Mouse (Mus musculus): ENCODE results near the gene Zfp952.
"Not testable (repeated sequence)": the region's sequence is repeated elsewhere in the genome, so short reads cannot be mapped to it uniquely, and the experiment has no call there.

The Zfp952 gene

DNA sequence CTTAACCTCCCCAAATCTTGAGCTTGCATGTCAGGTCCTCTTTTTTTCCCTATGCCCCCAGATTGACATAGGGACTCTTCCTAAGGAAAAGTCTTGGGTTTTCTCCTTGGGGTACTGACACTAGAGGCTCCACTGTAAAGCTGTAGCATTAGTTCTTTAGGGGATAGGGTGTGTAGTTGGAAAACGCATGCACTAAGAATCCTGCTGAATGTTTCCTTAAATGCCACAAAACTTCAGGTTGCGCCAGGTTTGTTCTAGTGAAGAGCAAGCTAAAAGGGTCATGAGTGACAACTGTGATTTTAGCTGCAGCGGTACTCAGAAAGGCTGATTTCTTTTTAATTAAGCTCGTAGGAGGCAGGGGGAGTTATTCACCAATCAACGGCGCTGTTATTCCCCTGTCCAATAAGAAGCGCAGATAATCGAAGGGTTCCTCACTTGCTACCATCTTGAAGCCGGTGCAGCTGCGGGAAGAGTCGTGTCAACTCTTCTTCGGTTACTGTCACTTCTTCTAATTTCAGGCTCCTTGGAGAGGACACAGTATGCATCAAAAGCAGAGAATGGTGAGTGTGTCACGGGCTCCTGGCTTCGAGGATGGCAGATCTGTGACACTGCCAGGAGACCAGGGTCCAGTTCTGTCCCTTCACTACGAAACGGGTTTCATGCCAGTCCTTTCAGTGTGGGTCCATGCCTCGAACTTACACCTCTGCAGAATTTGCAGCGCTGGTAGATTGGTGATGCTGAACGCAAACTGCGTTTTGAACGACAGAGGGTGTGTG, at the start of gene Zfp952:
TSS of gene Zfp952 (plus strand) at position 431 of the 776 bp plus-strand sequence.
- DNase-seq (ENCODE audit: low read depth), result peak; percentile 94

DNA sequence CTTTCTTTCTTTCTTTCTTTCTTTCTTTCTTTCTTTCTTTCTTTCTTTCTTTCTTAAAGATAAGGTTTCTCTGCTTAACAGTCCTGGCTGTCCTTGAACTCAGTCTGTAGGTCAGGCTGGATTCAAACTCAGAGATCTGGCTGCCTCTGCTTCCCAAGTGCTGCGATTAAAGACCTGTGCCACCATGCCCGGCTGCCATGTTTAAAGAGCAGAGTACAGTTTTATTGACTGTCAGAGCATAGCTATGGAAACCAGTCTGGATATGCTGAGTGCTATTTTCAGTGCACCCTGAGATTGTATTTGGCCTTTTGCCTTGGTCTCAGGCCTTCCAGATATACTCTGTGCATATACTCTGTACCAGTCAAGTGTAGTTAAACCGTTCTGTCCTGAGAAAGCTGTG, 49.3 kb upstream of the Zfp952 start:
- DNase-seq (ENCODE audit: low read depth), result no peak

DNA sequence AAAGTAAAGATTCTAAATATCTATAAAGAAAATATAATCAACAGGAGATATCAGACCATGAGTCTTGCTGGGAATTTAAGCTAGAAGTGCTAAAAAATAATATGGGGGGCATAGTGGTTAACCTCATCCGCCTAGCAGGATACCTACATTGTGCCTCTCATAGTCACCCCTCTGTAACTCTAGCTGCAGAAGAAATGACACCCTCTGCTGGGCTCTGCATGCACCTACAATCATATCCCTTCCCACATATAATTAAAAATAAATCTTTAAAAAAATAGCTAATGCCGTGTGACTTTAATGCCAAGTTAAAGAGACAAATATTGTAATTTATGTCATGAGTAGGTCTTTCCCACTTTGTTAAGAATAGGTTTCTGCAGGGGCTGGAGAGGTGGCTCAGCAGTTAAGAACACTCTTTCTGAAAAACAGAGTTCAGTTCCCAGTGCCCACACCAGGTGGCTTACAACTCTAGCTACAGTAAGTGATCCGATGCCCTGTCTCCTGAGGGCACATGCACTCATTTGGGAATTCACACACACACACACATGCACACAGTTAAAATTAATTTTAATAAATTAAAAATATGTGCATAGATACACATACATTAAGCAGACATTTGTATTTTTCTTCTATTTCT, 48.4 kb upstream of the Zfp952 start:
- peak; percentile 21 for DNase-seq (ENCODE audit: low read depth)

DNA sequence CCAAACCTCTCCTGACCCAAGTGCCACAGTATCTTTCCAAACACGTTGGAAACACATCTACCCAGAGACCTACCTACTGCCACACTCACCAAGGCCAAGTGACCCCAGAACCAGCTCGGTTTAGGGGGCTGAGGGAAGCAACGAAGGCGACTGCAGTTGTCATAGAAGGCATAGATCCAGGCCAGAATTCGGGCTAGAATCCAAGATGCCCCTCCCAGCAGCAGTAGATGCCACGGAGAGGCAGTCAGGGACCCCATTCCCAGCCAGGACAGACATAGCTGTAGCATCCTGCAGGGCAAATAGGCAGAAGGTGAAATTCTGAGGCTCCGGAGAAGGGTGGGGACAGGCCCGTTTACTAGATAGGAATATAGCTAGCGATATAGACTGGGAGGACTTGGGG, 46.2 kb upstream of the Zfp952 start:
- DNase-seq (ENCODE audit: low read depth), result peak; percentile 14

DNA sequence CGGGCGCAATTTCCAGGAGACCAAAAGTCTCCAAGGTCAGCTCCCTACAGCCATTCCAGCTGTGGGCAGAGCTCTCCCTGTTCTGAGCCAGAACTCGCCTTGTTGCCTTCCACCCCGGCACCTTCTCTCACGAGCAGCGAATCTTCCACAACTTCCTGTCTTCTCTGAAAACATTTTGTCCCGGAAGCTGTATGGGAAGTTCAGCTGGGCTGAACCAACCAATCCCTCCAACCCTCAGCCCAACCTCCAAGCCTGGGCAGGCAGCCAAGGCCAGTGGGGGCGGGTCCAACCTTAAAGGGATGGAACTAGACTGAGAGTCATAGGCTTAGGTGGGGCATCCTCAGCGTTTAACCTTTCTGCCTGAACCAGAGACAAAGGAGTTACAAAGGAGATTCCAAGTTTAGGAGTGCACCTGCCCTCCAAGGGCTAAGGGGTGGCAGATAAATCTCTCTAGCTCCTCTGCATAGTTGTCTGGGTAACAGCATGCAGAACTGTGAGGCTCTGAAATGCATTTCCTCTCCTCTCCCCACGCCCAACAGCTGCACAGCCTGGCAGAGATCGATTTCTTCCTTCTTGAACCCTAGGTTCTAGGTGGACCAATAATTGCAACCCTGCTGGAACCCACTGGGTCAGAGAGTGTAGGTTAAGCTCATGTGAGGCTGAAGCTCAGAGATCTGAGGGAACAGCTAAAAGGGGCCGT, 45.6 kb upstream of the Zfp952 start, which contains the start of gene Cyp4f13:
TSS of gene Cyp4f13 (minus strand) at position 188 of the 700 bp plus-strand sequence.
- peak; percentile 99 for DNase-seq (ENCODE audit: low read depth)

DNA sequence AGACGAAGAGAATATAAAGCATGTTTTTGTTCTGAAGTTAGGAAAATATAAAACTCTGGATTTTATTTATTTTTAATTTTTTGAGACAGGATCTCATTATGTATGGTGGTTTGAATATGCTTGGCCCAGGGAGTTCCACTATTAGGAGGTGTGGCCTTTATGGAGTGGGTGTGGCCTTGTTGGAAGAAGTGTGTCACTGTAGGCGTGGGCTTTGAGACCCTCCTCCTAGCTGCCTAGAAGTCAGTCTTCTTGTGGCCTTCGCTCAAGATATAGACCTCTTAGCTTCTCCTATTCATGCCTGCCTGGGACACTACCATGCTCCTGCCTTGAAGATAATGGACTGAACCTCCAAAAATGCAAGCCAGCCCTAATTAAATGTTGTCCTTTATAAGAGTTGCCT, 42.8 kb upstream of the Zfp952 start:
- DNase-seq (ENCODE audit: low read depth), result no peak

DNA sequence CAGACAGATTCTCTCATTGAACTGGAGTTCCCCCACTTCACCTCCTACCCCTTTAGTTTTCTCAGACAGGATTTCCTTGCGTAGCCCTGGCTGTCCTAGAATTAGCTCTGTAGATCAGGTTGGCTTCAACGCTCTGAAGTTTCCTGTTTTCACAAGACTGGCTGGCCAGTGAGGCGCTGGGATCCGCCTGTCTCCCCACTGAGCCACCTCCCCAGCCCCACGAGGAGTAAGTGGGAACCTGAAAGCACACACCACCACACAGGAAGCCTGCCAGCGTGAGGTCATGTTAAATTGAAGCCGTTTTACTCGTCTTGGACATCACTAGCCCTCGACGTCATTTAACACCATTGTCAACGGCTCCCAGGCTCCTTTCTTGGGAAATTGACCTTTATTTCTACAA, 41.9 kb upstream of the Zfp952 start:
- no peak for DNase-seq (ENCODE audit: low read depth)

DNA sequence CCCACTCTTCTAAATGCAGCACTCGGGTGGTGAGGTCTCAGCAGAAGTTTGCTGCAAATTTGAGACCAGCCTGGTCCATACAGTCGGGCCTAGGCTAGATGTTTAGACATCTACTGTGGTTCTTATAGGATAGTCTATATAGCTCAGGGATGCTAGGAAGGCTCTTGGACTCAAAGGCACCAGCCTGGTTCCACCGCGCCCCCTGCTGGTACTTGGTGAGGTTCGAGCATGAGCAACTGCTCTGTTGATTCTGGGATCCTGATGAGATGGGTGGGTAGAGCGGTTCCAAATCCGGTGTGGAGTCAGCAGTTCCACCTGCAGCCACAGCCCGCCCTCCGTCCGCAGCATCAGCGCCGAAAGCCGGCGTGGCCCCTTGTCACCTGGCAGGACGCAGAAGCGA, 41.5 kb upstream of the Zfp952 start:
- peak; percentile 87 for DNase-seq (ENCODE audit: low read depth)

DNA sequence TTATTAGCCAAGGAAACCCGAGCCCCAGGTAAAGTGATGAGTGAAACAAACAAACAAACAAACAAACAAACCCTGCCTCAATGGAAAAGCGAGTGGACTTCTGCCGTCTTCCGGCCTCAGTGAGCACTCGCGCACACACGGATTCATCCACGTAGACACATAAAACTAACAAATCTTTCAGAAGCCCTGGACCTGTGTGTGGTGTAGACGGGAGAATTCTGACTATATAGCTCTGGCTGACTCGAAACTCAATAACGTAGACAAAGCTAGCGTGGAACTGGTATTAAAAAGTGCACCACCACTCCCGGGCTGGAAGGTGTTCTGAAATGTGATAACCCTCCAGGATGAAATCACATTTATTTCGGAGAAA, 27.7 kb upstream of the Zfp952 start:
- no peak for DNase-seq (ENCODE audit: low read depth)

DNA sequence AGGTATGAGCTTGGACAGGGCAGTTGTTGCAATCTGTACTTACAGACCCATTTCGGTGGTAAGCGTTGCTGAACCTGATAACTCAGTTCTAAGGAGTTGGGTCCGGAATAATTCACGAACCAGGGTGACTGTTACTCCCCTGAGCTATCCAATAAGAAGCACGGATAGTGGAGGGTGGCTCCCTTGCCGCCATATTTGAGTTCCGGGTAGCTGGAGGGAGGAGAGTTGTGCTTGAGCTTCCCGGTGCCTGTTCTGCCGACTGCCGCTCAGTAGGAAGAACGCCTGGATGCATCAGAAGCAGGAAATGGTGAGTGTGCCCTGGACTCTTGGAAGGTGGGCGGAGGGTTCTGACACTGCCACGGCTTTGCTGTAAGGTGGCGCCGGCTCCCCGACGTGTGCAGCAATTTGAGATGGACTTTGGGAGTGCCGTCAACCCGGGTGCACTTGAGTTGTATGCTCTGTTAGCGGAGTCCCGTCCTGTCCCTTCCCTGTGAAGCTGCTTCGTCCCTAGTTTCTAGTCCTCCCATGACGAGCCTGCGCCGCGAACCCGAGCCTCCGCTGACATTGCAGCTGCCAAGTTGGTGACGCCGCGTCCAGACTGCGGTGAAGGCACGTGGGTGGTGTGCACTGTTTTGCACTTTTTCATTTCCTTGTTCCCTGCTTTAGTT, 27.2 kb upstream of the Zfp952 start, which contains the start of gene Zfp472:
TSS of gene Zfp472 (plus strand) at position 192 of the 668 bp plus-strand sequence.
- DNase-seq (ENCODE audit: low read depth), result peak; percentile 95

DNA sequence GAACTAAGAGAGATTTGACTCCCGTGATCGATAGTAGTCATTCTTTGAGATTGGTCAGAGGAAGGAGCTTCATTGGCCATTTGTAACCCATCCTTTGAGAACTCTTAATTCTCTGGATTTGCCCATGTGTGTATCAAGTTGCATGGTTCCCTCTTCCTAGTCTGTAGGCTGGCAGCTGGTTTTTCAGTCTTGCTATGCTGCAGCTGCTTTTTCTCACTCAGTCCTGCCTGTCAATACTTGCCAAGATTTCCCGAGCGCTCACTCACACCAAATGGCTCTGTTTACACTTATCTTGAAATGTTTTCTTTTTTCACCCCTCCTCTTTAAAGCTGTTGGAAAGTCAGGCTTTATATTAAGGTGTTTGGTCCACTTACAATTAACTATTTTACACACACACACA, 11.6 kb upstream of the Zfp952 start:
- DNase-seq (ENCODE audit: low read depth), result no peak

DNA sequence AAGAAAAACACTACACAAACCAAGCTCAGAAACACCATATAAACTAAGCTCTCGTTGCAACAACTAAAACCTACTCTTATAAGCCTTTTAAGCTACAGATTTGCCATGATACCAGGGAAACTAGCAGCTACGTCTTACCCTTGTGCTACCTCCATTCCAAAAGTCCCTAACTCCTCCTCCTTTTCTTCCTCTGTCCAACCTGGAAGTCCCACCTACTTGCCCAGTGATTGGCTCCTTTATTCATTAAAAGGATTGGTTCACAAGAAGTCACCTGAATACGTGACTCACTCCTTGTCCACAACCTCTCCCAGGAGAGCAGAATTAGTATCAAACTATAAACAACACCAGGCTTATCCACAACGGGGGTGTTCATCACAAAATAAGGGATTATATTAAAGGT, 6.6 kb upstream of the Zfp952 start:
- DNase-seq (ENCODE audit: low read depth), result peak; percentile 13

DNA sequence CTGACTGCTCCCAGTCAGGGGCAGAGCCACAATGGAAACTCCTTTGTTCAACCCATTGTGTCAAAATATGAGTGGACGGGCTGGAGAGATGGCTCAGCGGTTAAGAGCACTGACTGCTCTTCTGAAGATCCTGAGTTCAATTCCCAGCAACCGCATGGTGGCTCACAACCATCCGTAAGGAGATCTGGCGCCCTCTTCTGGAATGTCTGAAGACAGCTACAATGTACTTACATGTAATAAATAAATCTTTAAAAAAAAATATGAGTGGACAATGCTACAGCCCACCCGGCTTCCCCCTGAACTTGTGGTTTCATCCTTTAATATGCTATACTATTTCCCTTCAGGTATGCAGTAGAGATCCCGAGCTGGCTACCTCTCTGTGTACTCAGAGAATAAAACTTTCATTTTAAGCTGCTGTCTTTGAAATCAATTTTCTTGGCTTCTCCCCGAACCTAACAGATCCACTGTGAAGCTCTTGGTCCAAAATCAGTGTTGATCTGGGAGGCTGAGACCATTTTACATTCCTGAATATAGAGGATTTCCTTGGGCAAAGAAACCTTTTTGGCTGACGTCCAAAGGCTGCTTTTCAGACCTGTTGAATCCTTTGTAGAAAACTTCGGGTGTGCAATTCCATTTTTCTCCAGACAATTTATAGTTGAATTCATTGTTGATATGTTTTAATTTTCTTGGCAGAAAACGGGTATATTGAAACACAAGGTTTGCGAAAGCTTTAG, 797 bp upstream of the Zfp952 start:
- DNase-seq (ENCODE audit: low read depth), result peak; percentile 60

DNA sequence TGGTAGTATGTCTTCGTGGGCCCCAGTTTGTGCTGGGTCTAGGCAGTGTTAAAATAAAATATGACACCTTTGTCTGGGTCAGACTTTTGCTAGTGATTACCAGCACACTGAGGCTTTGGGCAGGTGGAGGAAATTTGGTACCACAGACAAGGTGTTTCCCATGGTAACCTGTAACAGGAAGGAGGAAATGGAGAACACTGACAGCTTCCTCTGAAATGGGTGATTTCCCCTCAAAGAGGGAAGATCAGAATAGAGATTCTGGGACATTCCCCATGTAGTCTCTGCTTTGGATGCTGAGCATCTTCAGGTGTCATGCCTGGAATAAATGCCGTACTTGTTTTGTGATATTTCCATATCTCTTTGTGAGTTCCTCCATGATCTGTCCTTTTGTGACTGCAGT, 5.6 kb downstream of the Zfp952 start:
- no peak for DNase-seq (ENCODE audit: low read depth)

DNA sequence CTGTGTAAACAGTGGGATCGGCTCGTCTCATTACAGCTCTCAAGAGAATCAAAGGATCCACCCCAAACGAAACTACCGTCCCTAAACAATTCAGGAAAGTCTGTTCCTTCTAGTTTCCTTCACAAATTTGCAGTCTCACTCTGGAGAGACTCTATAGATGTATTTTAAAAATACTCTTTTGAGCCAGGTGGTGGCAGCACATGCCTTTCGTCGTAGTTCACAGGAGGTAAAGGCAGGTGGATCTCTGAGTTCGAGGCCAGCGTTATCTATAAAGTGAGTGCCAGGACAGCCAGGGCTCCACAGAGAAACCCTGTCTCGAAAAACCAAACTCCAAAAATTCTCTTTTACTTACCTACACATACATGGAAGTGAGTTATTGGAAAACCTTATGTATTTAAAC, 15.4 kb downstream of the Zfp952 start:
- DNase-seq (ENCODE audit: low read depth), result peak; percentile 31

DNA sequence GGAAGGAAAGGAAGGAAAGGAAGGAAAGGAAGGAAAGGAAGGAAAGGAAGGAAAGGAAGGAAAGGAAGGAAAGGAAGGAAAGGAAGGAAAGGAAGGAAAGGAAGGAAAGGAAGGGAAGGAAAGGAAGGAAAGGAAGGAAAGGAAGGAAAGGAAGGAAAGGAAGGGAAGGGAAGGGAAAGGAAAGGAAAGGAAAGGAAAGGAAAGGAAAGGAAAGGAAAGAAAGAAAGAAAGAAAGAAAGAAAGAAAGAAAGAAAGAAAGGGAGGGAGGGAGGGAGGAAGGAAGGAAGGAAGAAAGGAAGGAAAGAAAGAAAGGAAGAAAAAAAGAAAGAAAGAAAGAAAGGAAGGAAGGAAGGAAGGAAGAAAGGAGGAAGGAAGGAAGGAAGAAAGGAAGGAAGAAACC, 27.5 kb downstream of the Zfp952 start:
- DNase-seq (ENCODE audit: low read depth), result not testable (repeated sequence)

DNA sequence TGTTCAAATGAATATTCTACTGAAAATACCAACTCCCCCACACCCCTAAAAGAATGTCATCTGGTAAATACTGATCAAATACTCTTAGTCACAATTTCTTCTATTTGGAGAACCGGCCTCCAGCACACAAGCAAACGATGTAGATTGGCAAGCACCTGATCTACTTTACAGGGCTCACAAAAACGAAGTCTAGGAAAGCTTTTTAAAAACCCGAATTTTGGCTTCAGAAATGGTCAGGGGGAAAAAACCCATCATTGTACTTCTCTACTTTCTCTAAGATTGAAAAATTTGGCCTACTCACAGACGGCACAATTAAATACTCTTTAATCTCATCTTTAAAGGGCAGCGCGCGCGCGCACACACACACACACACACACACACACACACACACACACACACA, 39.4 kb downstream of the Zfp952 start:
- DNase-seq (ENCODE audit: low read depth), result peak; percentile 12

DNA sequence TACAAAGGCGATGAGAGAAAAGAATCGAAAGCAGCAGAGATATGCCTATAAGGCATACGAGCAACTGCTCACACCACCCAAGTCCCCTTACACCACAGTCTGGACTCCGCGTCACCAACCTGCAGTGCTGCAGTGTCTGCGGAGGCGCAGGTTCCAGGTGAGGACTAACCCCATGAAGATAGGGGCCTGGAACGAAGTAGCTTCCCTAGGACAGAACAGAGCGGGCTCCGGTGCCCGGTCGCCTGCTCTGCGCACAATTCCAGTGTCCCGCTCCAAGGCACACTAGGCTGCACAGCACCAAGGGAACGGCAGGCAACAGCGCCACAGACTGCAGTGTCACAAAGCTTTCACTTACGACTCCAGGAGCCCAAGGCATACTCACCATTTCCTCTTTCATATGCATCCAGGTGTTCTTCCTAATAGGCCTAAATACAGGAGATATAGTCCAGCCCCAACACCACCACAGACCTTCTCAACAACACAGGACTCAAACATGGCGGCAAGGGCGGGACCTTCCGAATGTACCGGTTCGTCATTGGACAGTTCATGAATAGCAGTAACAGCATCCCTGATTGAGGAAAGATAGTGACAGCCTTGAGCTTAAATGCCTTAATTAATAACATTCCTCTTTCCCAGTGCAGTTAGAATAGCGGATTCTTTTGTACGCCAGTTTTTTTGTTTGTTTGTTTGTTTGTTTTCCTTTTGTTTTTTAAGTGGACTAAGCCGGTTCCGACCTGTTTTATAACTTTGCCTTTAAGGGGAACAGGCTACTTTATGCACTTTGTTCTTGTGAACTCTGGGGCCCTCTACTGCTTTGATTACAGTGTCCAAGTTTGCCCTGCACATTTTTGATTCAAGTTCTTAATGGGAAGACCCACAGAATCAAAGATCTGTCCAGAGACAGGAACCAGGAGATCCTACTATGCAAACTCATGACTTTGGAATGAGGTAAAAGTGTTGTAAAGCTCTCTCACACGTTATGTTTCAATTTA, 40.3 kb downstream of the Zfp952 start, which contains the start of gene Zfp763:
TSS of gene Zfp763 (minus strand) at position 503 of the 992 bp plus-strand sequence.
- DNase-seq (ENCODE audit: low read depth), result peak; percentile 92
